Mouse (Mus musculus): ENCODE measurements around the gene Igf2bp2.

Gene Igf2bp2

DNA sequence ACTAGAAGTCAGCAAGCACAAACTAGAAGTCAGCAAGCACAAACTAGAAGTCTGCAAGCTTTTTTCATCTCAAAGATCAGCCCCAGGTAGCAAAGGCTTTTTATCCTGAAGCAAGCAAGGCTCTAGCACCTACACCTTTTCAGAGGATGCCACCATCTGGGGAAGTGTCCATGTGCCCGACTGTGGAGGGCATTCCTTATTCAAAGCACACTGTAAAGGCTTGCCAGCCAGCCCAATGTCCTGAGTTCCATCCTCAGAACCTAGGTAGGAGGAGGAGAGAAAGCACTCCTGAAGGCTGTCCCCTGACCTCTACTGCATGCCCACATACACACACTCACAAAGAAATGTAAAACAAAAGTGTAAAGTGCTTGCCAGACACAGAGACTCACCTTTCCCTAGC, 16.0 kb downstream of the Igf2bp2 start:
- no peak for DNase-seq

DNA sequence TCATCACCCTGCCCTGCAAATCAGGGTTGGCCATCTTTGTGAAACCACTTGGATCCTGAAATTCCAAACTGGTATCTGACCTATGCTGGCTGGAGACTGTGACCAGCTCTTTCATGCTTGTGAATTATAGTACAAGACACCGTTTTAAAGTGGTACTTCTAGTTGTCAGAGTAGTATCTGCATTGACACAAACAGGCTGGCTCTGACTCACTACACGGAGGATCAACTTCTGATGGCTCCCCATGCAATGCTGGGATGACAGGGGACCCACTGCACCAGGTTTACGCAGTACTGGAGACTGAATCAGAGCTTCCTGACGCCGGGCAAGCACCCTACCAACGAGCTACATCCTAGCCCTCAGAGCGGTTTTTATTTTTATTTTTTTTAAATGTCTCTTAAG, 17.0 kb downstream of the Igf2bp2 start:
- no peak for DNase-seq

DNA sequence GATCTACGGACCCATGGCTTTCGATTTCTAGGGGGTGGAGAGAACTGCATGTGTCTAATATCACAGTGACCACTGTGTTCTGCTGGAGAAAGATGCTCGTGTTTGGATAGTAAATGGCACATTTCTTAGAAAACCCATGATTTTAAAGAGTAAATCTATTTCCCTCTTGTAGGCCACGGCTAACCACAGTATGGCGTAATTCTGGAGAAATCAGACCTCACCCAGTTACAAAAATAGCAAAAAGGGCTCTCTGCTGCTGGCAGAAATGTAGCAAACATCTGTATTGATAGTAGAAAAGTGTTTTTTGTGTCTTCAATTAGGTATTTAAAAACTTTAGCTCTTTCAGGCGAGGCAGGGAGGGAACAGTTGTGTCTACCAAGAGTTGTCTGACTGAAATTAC, 18.6 kb downstream of the Igf2bp2 start:
- DNase-seq = no peak

DNA sequence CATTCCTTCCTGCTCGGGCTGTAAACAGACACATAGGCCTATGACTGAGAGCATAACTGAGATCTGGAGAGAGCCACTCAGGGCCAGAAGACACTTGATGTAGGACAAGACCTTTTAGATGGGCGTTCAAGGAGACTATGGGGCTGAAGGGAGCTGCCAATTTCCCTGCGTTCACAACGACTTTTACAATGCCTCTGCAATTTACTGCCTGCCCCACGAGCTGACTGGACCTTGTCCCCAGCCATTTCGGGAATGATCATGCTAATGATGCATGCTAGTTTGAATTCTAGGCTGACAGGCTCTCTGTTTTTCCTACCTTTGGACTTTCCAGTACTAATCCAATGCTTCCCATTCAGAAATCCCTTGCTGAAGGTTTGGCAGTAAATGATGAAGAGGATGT, 22.2 kb downstream of the Igf2bp2 start:
- DNase-seq = no peak

DNA sequence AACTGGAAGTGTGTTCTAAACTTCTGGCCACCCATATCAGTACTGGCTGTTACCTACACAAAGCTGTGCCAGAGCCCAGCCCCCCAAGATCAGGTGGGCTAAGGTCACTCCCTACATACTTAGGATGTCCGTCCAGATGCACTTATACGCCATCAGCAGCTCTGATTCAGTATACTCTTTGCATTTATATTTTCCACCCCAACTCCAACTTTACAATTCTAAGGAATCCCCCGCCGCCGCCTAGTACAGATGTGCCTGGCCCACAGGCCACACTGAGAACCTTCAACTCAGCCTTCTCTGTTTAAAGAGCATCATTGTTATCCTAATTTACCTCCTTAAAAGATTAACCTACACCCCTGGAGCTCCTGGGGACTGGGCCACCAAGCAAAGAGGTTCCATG, 23.3 kb downstream of the Igf2bp2 start:
- DNase-seq = no peak

DNA sequence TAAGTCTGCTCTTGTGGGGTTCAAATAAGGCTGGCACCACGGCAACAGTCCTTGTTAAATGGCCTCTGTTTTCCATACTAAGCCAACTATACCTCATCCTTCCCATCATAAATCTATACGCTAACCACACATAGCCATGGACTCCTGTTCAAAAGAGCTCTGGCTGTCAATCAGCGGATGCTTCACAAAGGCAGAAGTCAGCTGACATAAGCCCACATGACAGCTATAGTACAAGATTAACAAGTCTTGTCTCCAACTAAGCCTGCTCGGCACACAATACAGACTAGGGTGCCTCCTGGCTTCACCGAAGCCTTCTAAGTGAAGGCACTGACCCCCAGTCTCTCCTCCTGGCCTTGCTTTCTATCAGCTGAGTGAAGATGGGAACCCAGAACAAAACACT, 26.9 kb downstream of the Igf2bp2 start:
- DNase-seq = no peak

DNA sequence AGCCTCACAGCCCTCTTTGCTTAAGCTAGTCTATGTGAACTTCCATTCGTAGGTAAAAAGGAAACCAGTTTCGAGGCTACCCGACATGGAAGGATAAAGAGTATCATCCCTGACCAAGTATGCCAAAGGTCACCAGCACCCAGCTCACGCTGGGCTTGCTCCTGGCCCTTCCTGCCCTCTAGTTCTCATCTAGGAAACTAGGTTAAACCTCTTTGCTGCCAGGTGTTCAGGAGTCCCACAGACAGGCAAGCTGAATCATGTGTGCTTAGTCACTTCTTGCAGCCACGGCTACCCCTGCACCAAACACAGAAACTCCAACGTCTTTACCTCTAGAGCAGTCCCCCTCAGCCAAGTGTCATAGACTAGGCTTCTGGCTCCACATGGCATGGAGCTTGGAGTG, 31.8 kb downstream of the Igf2bp2 start:
- peak; percentile 72 for DNase-seq

DNA sequence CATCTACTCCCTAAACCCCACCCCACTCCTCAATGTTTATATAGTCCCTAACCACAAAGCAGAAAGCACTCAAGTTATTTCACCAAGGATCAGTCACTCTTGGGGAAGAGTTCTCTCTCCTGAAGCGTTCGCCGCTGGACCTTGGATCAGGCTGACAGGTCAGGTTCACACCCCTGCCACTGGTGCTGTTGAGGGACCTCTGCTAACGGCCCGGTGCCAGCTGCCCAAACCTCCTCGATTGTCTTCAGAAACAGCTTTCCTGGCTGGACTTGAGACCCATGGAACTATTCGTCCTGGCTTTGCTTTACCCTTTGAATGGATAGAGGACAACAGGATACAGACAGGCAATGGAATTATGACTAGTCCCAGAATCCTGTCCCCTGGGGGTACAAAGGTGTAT, 33.6 kb downstream of the Igf2bp2 start:
- DNase-seq = no peak

DNA sequence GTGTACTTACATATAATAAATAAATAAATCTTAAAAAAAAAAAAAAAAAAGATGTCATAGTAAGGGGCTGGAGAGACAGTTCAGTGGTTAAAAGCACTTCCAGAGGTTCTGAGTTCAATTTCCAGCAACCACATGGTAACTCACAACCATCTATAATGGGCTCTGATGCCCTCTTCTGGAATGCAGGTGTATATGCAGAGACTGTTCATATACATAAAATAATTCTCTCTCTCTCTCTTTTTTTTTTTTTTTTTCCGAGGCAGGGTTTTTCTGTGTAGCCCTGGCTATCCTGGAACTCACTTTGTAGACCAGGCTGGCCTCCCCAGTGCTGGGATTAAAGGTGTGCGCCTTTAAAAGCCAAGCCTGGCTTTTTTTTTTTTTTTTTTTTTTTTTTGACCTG, 34.5 kb downstream of the Igf2bp2 start:
- DNase-seq = no peak

DNA sequence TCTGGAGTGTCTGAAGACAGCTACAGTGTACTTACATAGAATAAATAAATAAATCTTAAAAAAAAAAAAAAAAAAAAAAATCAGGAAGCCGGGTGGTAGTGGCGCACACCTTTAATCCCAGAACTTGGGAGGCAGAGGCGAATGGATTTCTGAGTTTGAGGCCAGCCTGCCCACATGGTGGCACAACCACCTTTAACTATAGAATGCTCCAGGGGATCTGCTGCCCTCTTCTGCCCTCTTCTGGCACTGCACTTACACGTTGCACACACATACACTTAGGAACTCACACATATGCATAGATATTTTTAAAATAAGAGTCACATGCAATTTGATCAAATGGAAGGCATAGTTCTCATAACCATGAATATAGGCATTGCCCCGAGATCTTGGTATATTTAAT, 35.3 kb downstream of the Igf2bp2 start:
- DNase-seq = no peak

DNA sequence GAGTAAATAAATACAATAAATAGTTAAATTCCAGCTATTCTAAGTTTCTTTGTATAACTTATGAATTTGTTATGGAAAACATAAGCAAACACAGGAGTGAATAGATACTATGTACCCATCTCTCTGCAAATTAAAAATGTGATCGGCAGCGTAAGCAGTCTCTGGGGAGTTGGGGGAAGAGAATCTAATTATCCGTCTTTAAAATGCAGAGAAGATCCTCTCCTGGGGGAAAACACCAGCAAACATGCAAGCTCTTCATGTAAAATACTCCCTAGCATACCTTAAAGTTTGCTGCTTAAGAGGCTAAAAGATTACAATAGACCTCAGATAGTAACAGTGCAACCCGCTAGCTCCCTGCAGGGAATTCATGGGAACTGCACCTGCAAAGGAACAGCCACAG, 36.2 kb downstream of the Igf2bp2 start:
- no peak for DNase-seq

DNA sequence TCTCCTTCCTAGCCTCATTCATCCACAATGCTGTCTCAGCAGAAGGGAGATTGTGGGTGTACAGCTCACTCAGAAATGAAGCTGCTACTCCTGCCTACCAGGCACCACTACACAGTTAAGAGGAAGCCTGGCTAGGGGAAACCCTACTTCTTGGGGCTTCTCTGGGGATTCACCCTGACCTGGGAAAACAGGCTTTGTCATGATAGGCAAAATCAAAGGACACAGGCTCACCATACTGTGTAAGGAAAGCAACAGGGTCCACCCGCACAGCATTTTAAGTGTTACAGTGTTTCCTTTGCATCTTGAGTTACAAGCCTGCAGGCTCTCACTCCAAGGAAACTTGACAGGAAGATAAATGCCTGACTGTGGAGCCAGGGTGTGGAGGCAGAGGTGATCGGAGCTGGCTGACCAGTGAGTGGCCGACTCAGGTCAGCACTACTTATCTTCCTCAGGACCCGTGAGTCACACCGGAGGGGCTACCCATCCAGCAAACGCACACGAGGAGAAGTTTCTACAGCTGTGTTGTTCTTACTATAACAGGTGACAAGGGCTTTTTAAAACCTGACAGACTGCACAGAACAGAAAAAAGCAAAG, 38.7 kb downstream of the Igf2bp2 start:
- no peak for DNase-seq

DNA sequence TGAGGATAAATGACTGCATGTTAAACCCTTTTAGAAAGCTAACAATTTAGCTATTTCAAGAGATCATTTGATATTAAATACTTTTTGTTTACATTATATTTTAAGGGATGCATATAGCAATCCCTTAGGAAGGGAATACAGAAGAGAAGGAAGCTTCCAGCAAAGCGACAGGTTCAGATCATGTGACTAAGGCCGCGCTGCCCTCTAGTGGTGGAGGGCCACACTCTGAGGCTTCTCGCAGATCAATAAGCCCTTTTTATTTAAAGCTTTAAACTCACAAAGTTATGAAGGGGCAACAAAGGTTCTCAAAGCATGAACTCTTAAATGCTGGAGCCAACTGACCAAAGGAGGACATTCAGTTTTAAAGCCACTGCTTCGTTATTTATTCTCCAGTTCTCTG, 39.4 kb downstream of the Igf2bp2 start:
- peak; percentile 72 for DNase-seq

DNA sequence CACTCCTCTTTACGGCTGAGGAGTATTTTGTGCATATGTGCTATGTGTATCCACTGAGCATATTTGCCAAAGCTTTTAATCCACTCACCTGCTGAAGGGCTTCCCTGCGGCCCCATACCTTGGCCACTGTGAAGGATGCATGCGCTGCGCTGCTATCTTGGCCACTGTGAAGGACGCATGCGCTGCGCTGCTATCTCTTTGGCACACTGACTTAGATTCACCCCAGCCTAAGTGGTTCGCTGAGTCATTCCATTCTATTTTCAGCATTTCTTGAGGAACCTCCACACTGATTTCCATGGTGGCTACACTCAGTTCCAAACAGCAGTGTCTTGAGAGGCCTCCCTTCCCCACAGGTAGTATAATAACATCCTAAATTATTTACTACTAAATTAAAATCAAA, 42.0 kb downstream of the Igf2bp2 start:
- no peak for DNase-seq

DNA sequence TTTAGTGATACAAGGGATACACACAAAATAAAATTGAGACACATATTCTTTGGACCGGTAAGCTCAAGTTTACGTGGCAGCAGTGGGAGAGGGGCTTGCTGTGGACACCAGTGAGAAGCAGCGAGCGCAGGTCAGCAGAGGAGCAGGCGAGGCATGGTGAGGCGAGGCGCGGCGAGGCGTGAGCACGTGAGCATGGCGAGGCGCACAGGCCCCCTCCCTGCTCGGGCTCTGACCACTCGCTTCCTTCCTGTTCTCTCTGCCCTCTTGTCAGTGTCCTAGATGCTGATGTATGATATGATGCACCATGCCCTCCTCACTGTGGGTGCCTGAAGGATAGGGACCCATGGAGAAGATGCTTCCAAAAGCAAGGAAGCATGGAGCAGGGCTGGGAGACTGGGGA, 43.6 kb downstream of the Igf2bp2 start:
- DNase-seq = no peak

DNA sequence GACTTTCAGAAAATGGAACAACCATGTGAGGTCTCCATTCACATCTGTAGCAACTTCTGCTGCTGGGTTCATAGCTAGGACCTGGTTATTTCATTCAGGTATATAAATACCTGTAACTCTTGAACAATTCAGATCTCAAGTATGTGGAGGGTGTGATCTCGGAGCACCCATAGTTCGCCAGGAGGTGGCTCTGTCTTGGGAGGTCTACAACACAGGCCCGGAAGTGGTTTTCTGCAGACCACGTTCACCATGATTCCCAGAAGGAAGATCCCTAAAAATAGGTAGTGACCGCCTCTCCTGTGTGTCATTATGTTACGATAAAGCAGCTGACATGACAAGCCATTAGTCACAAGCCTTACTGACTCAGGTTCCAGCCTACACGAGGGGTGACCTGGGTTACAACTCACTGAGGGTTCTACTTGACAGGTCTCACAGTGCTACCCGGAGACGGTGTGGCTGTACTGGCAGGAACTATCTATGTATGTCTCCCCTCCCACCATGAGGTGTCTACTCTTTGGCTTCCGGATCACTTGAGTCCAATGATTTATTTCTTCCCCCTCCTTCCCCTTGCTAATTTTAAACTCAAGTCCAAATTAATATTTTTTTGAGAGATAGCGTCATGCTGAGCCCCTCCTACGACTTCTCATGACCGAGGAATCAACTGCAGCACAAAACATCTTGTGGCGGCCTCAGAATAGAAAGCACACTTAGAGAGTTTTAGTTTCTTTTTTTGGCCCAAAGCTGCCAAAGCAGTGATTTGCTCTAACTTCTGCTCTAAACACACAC, 44.2 kb downstream of the Igf2bp2 start:
- peak; percentile 59 for DNase-seq

DNA sequence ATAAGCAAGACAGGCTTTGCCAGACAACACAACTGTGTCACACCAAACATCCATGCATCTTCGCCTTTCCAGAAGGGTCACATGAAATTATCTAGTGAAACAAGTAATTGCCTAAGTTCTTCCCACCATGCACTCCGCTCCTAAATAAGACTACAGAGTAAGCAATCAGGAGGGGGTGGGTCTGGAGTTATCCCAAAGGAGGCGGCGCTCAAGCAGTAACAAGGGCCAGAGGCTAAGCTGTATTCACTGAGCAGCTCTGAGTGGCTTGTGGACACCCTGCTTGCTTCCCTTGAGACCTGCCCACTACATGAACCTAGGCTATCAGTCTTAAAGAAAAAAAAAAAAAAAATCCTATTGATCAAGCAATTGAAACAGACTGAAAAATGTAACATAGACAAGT, 44.9 kb downstream of the Igf2bp2 start:
- DNase-seq = no peak

DNA sequence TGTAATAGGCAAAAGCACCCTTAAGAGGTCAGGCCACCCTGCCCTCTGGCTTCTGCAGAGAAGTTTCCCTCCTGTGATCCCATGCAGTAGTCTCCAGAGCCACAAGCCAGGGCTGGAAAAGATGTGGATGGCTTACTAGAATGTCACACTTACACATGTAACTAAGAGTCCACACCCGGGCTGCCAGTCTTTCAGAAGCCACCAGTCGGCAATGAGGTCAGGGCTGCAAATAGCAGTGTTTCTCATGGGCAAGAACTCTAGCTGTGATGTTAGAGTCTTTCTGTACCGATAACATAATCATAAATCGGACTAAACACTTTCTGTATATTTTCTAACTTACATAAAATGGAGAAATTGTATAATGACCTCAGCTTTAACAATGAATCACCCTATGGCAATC, 46.4 kb downstream of the Igf2bp2 start:
- DNase-seq = no peak

DNA sequence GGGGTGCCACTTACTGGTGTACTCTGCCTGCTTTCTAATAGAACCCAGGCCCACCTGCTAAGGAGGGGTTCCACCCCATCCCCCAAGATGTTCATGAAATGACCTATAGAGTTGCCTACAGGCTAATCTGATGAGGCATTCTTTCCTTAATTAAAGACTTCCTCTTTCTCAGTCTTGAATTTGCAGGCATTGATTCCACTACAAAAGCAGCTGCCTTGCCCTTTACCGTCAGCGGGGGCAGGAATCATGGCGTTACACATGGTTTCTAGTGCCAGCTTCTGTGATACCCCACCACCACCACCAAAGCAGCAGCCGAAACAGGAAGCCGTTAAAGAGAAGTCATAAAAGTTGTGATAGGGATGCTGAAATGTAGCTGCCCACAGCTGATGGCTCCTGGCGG, 47.0 kb downstream of the Igf2bp2 start:
- DNase-seq = no peak

DNA sequence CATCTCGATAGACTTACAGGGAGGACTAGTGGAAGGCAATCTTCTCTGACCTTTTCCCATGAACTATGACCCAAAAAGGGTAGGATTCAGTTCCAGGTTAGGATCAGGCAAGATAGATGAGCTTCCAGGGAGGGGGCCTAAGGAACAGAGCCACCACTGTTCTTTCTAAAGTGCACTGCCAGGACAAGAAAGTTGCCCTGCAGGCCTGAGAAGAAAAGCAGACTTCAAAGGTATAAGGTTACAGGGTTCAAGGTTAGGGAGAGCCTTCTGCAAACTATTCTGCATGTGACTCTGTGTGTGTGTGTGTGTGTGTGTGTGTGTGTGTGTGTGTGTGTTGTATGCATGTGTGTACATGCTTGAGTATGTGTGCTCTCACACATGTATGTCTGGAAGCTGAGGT, 53.1 kb downstream of the Igf2bp2 start:
- no peak for DNase-seq

DNA sequence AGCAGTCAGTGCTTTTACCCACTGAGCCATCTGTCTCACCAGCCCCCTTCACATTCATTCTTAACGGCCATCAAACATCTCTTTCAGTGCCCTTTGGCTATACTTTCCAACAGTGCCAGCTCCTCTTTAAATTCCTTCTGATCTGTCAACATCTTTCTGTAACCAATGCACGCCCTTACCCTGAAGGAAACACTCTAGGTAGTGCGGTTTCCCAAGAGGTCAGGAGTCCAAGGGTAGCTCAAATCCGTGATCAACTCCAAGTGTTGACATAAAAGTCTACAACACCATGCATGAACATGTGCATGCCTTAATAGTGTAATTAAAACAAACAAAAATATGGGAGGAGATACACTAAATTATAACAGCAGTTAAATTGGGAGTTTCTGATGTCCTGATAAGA, 53.9 kb downstream of the Igf2bp2 start:
- no peak for DNase-seq

DNA sequence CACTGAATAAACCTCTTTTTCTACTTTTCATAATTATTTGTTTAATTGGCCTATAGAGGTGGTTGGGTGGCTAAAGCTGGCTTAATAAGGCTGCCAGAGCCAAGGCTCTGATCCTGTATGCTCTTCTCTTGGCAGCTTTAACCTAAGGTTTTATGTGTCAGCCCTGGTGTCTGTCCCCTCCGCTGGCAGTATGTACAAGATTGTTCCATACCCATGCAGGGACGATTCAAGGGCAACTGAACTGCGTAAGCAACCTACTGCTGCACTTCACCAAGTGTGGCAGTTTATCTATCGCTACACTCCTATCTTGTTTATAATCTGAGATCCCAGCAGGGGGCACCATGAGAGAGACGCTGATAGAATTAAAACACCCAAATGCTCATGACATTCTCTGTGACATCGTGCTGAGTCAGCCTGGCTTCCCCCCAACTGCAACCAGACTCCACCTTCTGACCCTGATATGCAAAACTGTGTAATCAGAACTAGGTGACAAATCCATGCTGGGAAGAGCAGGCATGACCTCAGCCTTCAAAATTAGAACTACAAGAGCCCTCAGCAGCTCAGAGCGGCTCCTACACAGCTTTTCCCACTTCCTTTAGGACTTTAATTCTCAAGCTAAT, 55.1 kb downstream of the Igf2bp2 start:
- peak; percentile 76 for DNase-seq

DNA sequence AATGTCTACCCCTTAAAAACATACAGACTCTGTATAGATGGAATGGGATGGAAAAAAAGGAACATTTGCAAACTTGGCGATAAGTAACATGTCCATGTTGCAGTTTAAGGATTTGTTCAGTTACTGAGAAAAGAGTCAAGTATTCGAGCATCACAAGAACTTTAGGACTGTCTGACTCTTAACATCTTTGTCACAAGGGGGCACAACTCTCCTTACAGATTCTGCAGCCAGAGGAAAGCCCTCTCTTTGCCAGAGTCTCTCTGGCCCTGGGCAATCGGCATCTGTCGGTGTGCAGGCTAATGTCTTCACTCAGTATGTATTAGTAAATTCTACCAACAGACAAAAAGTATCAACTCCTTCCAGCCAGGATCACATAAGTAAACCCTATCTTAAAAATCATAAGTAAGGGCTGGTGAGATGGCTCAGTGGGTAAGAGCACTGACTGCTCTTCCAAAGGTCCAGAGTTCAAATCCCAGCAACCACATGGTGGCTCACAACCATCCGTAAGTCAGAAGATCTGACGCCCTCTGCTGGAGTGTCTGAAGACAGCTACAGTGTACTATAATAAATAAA, 57.0 kb downstream of the Igf2bp2 start:
- DNase-seq = no peak

DNA sequence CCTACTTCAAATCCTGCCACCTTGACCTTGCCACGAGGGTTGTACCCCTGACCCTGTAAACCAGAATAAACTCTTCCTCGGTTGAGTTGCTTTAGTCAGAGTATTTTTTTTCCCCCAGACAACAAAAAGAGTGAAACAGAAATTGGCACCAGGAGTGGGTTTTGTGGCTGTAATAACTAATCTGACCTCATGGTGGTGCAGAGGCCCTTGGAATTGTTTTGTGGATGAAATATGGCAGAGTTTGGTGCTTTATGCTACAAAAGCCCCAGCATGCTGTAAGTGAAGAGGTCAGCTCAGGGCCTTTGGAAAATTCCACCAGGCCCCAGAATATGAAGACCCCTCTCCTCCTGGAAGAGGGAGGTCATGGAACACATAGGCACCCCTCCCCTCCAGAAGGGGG, 63.0 kb downstream of the Igf2bp2 start:
- no peak for DNase-seq

All from thymus, postnatal 14 days (tissue).